Mouse (Mus musculus) midbrain, embryonic 16.5 days (tissue): ENCODE results near the gene Eef2. TPM values are rescaled to one million over a fixed set of nuclear protein-coding genes. Genes with fewer than 3 reads are reported as not detected.

ENCODE experiments used
- polyA plus RNA-seq: library from polyadenylated mRNA; unstranded; fragments of >200 nt; fragmentation: Nextera tagmentation; extraction: Ambion mirVana; gene quantifications from 2 replicates; pipeline ENCODE4 v1.2.1, GENCODE M21; 2015

The Eef2 gene
- polyA plus RNA-seq, 1 experiment from 2014 or later, result 535 TPM

Other genes with a start within 250 kb of the Eef2 start
- gene Gadd45b, start 246.6 kb upstream of the Eef2 start, polyA plus RNA-seq, result 6.4 and 7.1 TPM in 2 replicates
- 21.5 and 25.6 TPM in 2 replicates for gene Gng7, start 161.7 kb upstream of the Eef2 start, polyA plus RNA-seq
- gene Diras1, start 151.0 kb upstream of the Eef2 start, polyA plus RNA-seq, result 71.7 and 88.1 TPM in 2 replicates
- gene Slc39a3, start 139.2 kb upstream of the Eef2 start, polyA plus RNA-seq, result 52.8 and 55.7 TPM in 2 replicates
- 324 and 340 TPM in 2 replicates for gene Sgta, start 116.5 kb upstream of the Eef2 start, polyA plus RNA-seq
- 47.3 and 51.6 TPM in 2 replicates for gene Thop1, start 106.6 kb upstream of the Eef2 start, polyA plus RNA-seq
- 0.24 and 0.33 TPM in 2 replicates for gene Creb3l3, start 77.8 kb upstream of the Eef2 start, polyA plus RNA-seq
- gene Map2k2, start 70.7 kb upstream of the Eef2 start, polyA plus RNA-seq, result 227 and 233 TPM in 2 replicates
- gene Zbtb7a, start 41.4 kb upstream of the Eef2 start, polyA plus RNA-seq, result 11.3 and 12.6 TPM in 2 replicates
- 49.7 and 52.2 TPM in 2 replicates for gene Pias4, start 8.7 kb upstream of the Eef2 start, polyA plus RNA-seq
- gene Dapk3, start 6.4 kb downstream of the Eef2 start, polyA plus RNA-seq, result 52.5 and 58.3 TPM in 2 replicates
- gene 4930442H23Rik, start 7.2 kb downstream of the Eef2 start, polyA plus RNA-seq, result not detected in 2 replicates
- 0.19 TPM in 1 of 2 replicates, not detected in the other for gene Nmrk2, start 25.4 kb downstream of the Eef2 start, polyA plus RNA-seq
- 96.8 and 102 TPM in 2 replicates for gene Atcay, start 54.2 kb downstream of the Eef2 start, polyA plus RNA-seq
- gene Zfr2, start 56.5 kb downstream of the Eef2 start, polyA plus RNA-seq, result 26.5 and 31.0 TPM in 2 replicates
- gene Matk, start 76.3 kb downstream of the Eef2 start, polyA plus RNA-seq, result 43.3 and 67.9 TPM in 2 replicates
- gene Mrpl54, start 90.3 kb downstream of the Eef2 start, polyA plus RNA-seq, result 128 and 130 TPM in 2 replicates
- 28.8 and 33.8 TPM in 2 replicates for gene Apba3, start 90.3 kb downstream of the Eef2 start, polyA plus RNA-seq
- gene Tjp3, start 115.0 kb downstream of the Eef2 start, polyA plus RNA-seq, result 9.2 and 10.1 TPM in 2 replicates
- gene Pip5k1c, start 116.3 kb downstream of the Eef2 start, polyA plus RNA-seq, result 135 and 147 TPM in 2 replicates
- 27.6 and 28.3 TPM in 2 replicates for gene Cactin, start 144.5 kb downstream of the Eef2 start, polyA plus RNA-seq
- gene Tbxa2r, start 152.1 kb downstream of the Eef2 start, polyA plus RNA-seq, result 4.8 and 5.2 TPM in 2 replicates
- gene Gipc3, start 166.6 kb downstream of the Eef2 start, polyA plus RNA-seq, result not detected in 2 replicates
- gene Hmg20b, start 173.8 kb downstream of the Eef2 start, polyA plus RNA-seq, result 24.9 and 25.0 TPM in 2 replicates
- gene Mfsd12, start 180.9 kb downstream of the Eef2 start, polyA plus RNA-seq, result 17.2 and 18.1 TPM in 2 replicates
- gene 4930404N11Rik, start 189.2 kb downstream of the Eef2 start, polyA plus RNA-seq, result 0.63 and 0.80 TPM in 2 replicates
- gene Fzr1, start 201.9 kb downstream of the Eef2 start, polyA plus RNA-seq, result 145 and 146 TPM in 2 replicates
- gene Dohh, start 207.8 kb downstream of the Eef2 start, polyA plus RNA-seq, result 77.5 and 86.2 TPM in 2 replicates
- gene Gm48551, start 207.8 kb downstream of the Eef2 start, polyA plus RNA-seq, result 6.1 and 8.2 TPM in 2 replicates
- gene Gm48552, start 212.4 kb downstream of the Eef2 start, polyA plus RNA-seq, result 2.3 and 3.3 TPM in 2 replicates
- 1.2 and 1.4 TPM in 2 replicates for gene Smim24, start 216.4 kb downstream of the Eef2 start, polyA plus RNA-seq